In genomic region chrX:7314645-7315044, GRCm38 (mm10) we compare ENCODE assay signal across 14 mouse cellular contexts. TPM values are rescaled to one million over a fixed set of nuclear protein-coding genes. Genes with fewer than 3 reads are reported as not detected.
DNase-seq lines count a peak whose midpoint lies in the region; ATAC-seq and TF ChIP-seq lines count a peak whose summit lies in the region.
"Had no signal": no experiment of that assay in that cellular context is flagged by ENCODE, and none has a peak within 500 bp of the region (broad histone marks: within the 10 kb centered on the region; RNA-seq: fewer than 3 reads in every experiment).

No protein-coding gene starts in this region.

- no peak for ATAC-seq in heart, embryonic 11.5 days (replicated peaks; ENCODE audit: insufficient number of reproducible peaks, low FRiP score, low TSS enrichment)
- no peak for ATAC-seq in kidney, embryonic 15.5 days (replicated peaks; ENCODE audit: low FRiP score)
- no peak for ATAC-seq in limb, embryonic 14.5 days (ENCODE audit: low FRiP score, low read depth)
- ATAC-seq in intestine, postnatal 0 days = no peak
- ATAC-seq: forebrain, embryonic 15.5 days; liver, postnatal 0 days had no signal

- 0 out of 2 replicates have a peak overlapping the region, but pooled peaks have one; percentile 22 for H3K27ac ChIP-seq in heart, embryonic 11.5 days (ENCODE audit: low read depth, low read length)
- H3K27ac ChIP-seq in kidney, embryonic 15.5 days = peak overlapping the region; percentile 13; the same call in 1 of the 2 replicates
- peak overlapping the region; percentile 30; the same call in 1 of the 2 replicates for H3K27ac ChIP-seq in embryonic facial prominence, embryonic 10.5 days (replicated peaks)
- 0 out of 2 replicates have a peak overlapping the region, but pooled peaks have one; percentile 33 for H3K27ac ChIP-seq in limb, embryonic 14.5 days (replicated peaks; ENCODE audit: low read depth, low read length)
- no peak overlapping the region for H3K27ac ChIP-seq in intestine, postnatal 0 days (ENCODE audit: low read depth, low read length)
- H3K27ac ChIP-seq: forebrain, embryonic 15.5 days had no signal

- DNase-seq in heart, adult 8-10 months (ENCODE audit: low spot score) = no peak
- no peak for DNase-seq in kidney, postnatal 14 days
- DNase-seq in embryonic facial prominence, embryonic 10.5 days (ENCODE audit: low spot score) = peak; percentile 18
- no peak for DNase-seq in limb, embryonic 14.5 days (ENCODE audit: low spot score)
- DNase-seq in layer of hippocampus, adult 8-10 months (ENCODE audit: low spot score in 2 of 2) = no peak
- DNase-seq: cerebellum, adult 2 months; gastrocnemius, postnatal 36 days; kidney, adult 2 months; liver, postnatal 0 days; thymus, postnatal 25 days had no signal

- peak overlapping the region; percentile 39 for H3K4me2 ChIP-seq in heart, embryonic 11.5 days
- H3K4me2 ChIP-seq in kidney, embryonic 15.5 days = no peak overlapping the region
- peak overlapping the region; percentile 27 for H3K4me2 ChIP-seq in limb, embryonic 14.5 days (replicated peaks; ENCODE audit: low read depth, low read length, severe bottlenecking)
- H3K4me2 ChIP-seq in intestine, postnatal 0 days (replicated peaks; ENCODE audit: low read depth) = no peak overlapping the region

- H3K4me3 ChIP-seq in heart, embryonic 11.5 days (ENCODE audit: low read depth, low read length) = no peak overlapping the region
- no peak overlapping the region for H3K4me3 ChIP-seq in kidney, embryonic 15.5 days (replicated peaks)
- H3K4me3 ChIP-seq in embryonic facial prominence, embryonic 10.5 days = peak overlapping the region; percentile 15; the same call in 1 of the 2 replicates
- H3K4me3 ChIP-seq in limb, embryonic 14.5 days (replicated peaks; ENCODE audit: low read length) = no peak overlapping the region
- H3K4me3 ChIP-seq in intestine, postnatal 0 days (ENCODE audit: low read depth, low read length) = no peak overlapping the region
- H3K4me3 ChIP-seq: forebrain, embryonic 15.5 days had no signal

- no peak overlapping the region for H3K9ac ChIP-seq in heart, embryonic 11.5 days (ENCODE audit: low read depth, low read length)
- H3K9ac ChIP-seq in kidney, embryonic 15.5 days = no peak overlapping the region
- no peak overlapping the region for H3K9ac ChIP-seq in limb, embryonic 14.5 days (ENCODE audit: low read depth, low read length, severe bottlenecking)
- no peak overlapping the region for H3K9ac ChIP-seq in intestine, postnatal 0 days (ENCODE audit: low read depth, low read length)
- H3K9ac ChIP-seq: forebrain, embryonic 15.5 days; liver, postnatal 0 days had no signal

- 49% methylated on average over 4 of the region's 4 CpGs for WGBS in heart, embryonic 11.5 days (ENCODE audit: insufficient replicate concordance)
- 47% methylated on average over 4 of the region's 4 CpGs for WGBS in kidney, embryonic 15.5 days
- 35% methylated on average over 4 of the region's 4 CpGs for WGBS in embryonic facial prominence, embryonic 10.5 days
- 49% methylated on average over 4 of the region's 4 CpGs for WGBS in limb, embryonic 14.5 days
- 86% methylated on average over 4 of the region's 4 CpGs for WGBS in intestine, postnatal 0 days

- no peaks in the 10 kb centered on the region for H3K9me3 ChIP-seq in heart, embryonic 11.5 days (replicated peaks; ENCODE audit: control insufficient read depth, low read length)
- no peaks in the 10 kb centered on the region for H3K9me3 ChIP-seq in kidney, embryonic 15.5 days (replicated peaks)
- no peaks in the 10 kb centered on the region for H3K9me3 ChIP-seq in embryonic facial prominence, embryonic 10.5 days
- H3K9me3 ChIP-seq in limb, embryonic 14.5 days (ENCODE audit: control insufficient read depth, low read length) = no peaks in the 10 kb centered on the region
- no peaks in the 10 kb centered on the region for H3K9me3 ChIP-seq in intestine, postnatal 0 days (ENCODE audit: control insufficient read depth)
- H3K9me3 ChIP-seq: forebrain, embryonic 15.5 days had no signal

- no peak for TF ChIP-seq CTCF in intestine, postnatal 0 days (IDR thresholded peaks at IDR 0.05; ENCODE audit: low read depth)

- TF ChIP-seq POLR2A in limb, embryonic 14.5 days (IDR thresholded peaks at IDR 0.05; ENCODE audit: borderline replicate concordance, extremely low read depth, insufficient read depth, insufficient read length) = no peak

- no peaks in the 10 kb centered on the region; the same call in 1 of the 2 replicates for H3K4me1 ChIP-seq in heart, embryonic 11.5 days (ENCODE audit: control insufficient read depth, insufficient read depth, low read length)
- H3K4me1 ChIP-seq in kidney, embryonic 15.5 days = 0 out of 2 replicates have a peak, but pooled peaks cover 3% of the 10 kb centered on the region
- peaks cover 17% of the 10 kb centered on the region; the same call in 1 of the 2 replicates for H3K4me1 ChIP-seq in embryonic facial prominence, embryonic 10.5 days
- H3K4me1 ChIP-seq in limb, embryonic 14.5 days (ENCODE audit: control insufficient read depth, insufficient read depth, low read length) = no peaks in the 10 kb centered on the region
- no peaks in the 10 kb centered on the region for H3K4me1 ChIP-seq in intestine, postnatal 0 days (replicated peaks; ENCODE audit: control insufficient read depth, insufficient read depth, low read length)

- H3K27me3 ChIP-seq in heart, embryonic 11.5 days (ENCODE audit: control insufficient read depth, insufficient read depth, low read length) = no peaks in the 10 kb centered on the region
- no peaks in the 10 kb centered on the region for H3K27me3 ChIP-seq in kidney, embryonic 15.5 days
- H3K27me3 ChIP-seq in embryonic facial prominence, embryonic 10.5 days (replicated peaks; ENCODE audit: low read depth, poor library complexity, severe bottlenecking) = no peaks in the 10 kb centered on the region; the same call in 1 of the 2 replicates
- H3K27me3 ChIP-seq in limb, embryonic 14.5 days (ENCODE audit: control insufficient read depth, insufficient read depth, low read length) = no peaks in the 10 kb centered on the region
- no peaks in the 10 kb centered on the region for H3K27me3 ChIP-seq in intestine, postnatal 0 days (replicated peaks; ENCODE audit: control insufficient read depth, insufficient read depth, low read length)
- H3K27me3 ChIP-seq: forebrain, embryonic 15.5 days had no signal

- H3K36me3 ChIP-seq in heart, embryonic 11.5 days (ENCODE audit: control insufficient read depth, insufficient read depth, low read length) = no peaks in the 10 kb centered on the region
- H3K36me3 ChIP-seq in kidney, embryonic 15.5 days = no peaks in the 10 kb centered on the region
- H3K36me3 ChIP-seq in embryonic facial prominence, embryonic 10.5 days (replicated peaks) = no peaks in the 10 kb centered on the region
- H3K36me3 ChIP-seq in limb, embryonic 14.5 days (ENCODE audit: control insufficient read depth, insufficient read depth, low read length) = no peaks in the 10 kb centered on the region
- no peaks in the 10 kb centered on the region for H3K36me3 ChIP-seq in intestine, postnatal 0 days (ENCODE audit: control insufficient read depth, insufficient read depth)
- H3K36me3 ChIP-seq: forebrain, embryonic 15.5 days had no signal

RNA-seq across cellular contexts. Expression of gene Clcn5, which starts 4.5 kb away (rescaled TPM):
- polyA plus RNA-seq in heart, embryonic 11.5 days (2014; fragmentation: Nextera tagmentation; extraction: Ambion mirVana) = 24.9 and 35.1 TPM in 2 replicates
- 1 to 10 TPM; 1.5 to 3.7 (median 2.4) TPM for total RNA-seq in heart, adult 8-10 months (2022)
- 13.6 and 13.9 TPM in 2 replicates for polyA plus RNA-seq in kidney, embryonic 15.5 days (2015; fragmentation: Nextera tagmentation; extraction: Ambion mirVana)
- polyA plus RNA-seq in embryonic facial prominence, embryonic 10.5 days (2016; fragmentation: Nextera tagmentation; extraction: Ambion mirVana) = 19.4 and 19.5 TPM in 2 replicates
- polyA plus RNA-seq in limb, embryonic 14.5 days (2012; rRNA removed) = 29.3 and 31.7 TPM in 2 replicates
- 31.0 and 36.1 TPM in 2 replicates for polyA plus RNA-seq in limb, embryonic 14.5 days (2014; fragmentation: Nextera tagmentation; extraction: Ambion mirVana)
- polyA plus RNA-seq in intestine, postnatal 0 days (2015; fragmentation: Nextera tagmentation; extraction: Ambion mirVana) = 23.2 and 28.5 TPM in 2 replicates
- 1 to 10 TPM; 7.3 to 9.6 (median 8.2) TPM for total RNA-seq in layer of hippocampus, adult 8-10 months (2022)

Comparison
In these comparisons a context has a peak if more than half of its experiments do, and no peak if none do; other contexts are left out.
1. H3K4me2 ChIP-seq: peak in heart, embryonic 11.5 days (single experiment) and limb, embryonic 14.5 days (single experiment); none in kidney, embryonic 15.5 days (single experiment) and intestine, postnatal 0 days (single experiment).